Mouse (Mus musculus) retina, embryonic 14.5 days (tissue): Measurements from ENCODE around the gene Anxa2.

Source experiments
- DNase-seq: peaks from one replicate; pipeline ENCODE4 v3.0.0-alpha.2; 2015; ENCODE audit warnings: low spot score

Gene Anxa2

DNA sequence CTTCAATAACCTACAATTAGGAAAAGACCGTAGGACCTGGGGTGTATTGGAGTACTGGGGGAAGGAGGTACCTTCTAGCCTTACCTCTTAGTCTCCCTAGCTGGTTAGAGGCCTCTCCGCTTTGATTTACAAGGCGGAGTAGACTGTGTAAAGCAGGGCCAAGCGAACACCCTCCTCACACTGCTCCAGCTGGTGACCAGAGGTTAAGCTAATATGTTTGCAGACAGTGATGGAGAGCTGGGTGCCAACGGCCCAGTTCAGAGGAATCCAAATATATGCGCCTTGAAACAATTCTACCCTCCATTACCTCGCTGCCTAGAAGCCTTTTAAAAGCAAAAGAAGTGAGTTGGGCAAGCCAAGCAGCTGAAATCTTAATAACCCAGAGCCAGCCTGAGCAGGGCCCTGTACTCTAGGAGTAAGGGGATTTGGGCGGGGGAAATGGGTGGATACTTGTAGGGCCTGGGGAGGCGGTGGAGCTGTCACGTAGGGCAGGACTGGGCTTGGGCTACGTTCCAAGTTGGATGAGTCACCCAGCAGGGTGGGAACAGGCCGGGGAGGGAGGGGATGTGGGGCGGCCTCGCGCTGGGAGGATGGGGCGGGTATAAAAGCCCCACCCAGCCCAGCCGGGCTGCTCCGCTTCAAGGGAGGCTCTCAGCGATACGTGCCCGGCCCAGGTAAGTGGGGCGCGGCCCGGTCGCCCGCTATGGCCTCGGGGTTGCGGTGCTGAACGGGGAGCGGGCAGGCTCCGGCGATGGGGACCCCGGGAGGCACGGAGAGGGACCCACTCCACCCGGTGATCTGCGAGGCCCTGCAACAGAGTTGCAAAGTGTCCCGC is at the start of gene Anxa2:
TSS of gene Anxa2 (plus strand) at position 555 of the 835 bp plus-strand sequence.
- DNase-seq: peak; percentile 41

DNA sequence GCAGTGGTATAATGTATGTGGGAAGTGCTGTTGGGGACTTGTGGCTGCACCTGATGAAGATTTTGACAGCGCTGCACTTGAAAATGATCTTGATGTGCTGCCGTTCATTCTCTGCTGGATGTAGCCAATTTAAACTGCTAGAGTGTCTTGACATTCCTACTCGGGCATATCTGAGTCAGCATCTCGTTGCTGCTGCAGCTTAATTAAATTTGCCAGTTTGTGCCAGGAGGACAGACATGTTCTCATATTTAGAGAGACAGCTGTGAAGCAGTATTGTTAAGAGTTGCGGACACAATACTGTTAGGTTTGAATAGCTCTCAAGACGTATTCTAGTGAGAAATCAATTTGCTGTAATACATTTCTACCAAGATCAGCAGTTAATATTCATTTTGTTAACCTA is 48.7 kb upstream of the Anxa2 start:
- no peak for DNase-seq

DNA sequence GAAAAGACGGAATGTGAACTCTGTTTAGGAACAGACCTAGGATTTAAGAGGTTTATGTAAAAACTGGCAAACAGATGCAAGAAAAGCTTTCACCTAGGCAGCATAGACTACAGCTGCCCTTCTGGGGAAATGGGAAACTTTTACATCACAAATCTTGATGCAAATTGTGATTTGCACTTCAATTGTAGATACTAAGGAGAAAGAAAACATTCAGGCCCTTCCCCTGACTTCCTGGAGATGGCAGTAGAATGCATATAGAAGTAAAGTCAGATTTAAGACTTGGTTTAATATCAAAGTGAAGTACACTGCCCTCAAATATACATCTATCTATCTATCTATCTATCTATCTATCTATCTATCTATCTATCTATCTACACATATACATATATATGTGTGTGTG is 33.9 kb upstream of the Anxa2 start:
- peak; percentile 19 for DNase-seq

DNA sequence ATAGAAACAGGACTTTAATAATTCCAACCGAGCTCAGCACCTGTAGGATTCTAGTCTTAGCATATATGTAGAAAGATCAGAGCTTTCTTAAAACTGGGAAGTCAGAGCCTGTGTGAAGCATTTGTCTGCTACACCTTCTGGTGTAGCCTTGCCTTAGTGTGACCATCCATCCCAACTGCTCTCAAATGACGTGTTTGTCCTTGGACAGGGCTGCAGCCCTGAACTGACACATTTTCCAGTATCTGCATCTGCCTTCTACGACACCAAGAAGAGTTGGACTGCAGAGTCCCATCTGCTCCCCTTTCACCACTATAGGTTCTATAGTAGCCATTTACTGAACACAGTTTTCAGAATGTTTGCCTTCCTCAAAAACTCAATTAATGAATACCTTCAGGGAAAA is 22.9 kb upstream of the Anxa2 start:
- no peak for DNase-seq

DNA sequence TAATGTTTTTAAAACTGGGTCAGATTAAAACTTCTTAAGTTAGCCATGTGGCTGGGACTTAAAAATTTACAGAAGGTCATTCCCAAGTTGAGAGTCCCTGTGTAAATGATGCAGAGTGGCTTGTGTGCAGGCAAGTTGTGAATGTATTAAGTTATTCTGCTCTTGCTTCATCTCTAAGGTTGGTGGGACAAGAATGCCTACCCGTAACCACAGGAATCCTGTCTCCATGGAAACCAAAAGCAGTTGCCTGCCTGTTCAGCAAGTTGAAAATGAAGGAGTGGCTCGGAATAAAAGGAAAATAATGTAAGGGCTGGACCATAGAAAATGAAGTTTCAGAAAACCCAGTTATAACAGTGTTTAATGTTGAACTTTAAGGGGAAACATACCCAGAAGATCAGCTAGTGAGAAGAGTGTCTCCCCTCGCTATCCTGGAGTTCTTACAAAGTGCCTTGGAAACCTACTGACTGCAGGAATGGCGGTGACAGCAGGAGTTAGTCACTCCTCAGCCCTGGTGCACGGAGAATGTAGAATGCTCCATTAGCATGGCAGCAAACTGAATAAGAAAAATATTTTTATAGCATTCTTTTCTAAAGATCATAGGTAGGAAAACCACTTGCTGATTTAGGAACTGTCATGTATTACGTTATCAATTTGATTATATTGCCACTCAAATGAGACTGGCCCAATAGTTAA is 21.4 kb upstream of the Anxa2 start:
- DNase-seq: peak; percentile 21

DNA sequence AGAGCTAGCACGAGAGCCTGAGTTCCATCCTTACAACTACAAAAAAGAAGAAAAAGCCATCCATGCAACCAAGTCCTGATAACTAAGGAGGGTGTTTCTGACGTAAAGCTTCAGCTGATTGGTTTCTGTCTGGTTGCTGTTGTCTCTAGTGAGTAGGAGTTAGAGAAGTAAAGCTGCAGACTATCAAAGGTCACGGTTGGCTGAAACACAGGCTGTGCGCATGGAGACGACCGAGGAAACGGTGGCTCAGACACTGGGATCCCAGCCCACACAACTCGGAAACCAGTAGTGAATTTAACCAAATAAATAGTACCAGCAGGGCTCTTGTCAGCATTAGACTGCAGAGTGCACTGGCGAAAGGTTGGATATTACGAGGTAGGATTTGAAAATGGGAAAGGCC is 18.2 kb upstream of the Anxa2 start:
- DNase-seq: no peak

DNA sequence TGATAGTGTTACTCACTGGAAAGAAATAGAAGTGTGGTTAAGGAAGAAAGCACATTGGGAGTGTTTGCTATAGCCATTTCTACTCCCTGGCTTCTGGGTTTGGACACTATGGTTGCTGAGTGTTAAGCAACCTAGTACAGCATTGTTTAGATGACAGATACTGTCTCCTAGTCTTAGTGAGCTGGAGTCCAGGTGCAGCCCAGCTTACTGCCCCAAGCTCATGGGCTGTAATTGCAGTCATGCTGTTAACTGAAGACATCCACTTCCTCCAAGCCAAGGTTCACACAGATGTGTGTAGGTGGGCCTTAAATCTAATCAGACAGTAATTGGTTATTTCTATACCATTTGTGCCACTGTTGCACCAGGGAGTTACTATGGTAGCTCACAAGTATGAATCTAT is 17.8 kb upstream of the Anxa2 start:
- no peak for DNase-seq

DNA sequence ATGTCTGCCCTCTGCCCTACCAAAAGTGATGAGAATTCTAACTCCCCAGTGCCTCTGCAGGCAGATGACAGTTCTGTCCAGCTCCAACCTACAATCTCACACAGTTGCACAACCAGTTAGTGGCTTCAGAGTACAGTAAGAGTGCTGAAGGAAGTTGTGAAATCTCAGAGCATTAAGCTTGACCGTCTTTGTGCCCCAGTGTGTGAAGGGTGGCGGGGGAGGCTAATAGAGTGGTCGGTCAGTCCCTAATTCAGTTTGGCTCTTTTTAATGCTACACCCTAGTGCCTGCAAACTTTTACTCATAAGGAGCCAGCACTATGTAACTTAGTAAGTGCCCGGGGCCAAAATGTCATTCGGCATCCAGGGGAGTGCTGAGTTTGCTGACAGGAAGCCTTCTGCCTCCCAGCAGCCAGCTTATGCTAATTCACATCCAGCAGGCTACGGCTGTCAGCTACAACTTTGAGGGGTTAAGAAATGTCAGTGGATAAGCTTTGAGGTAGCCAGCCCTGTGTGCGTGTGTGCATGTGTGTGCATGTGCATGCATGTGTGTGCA is 13.5 kb upstream of the Anxa2 start:
- no peak for DNase-seq

DNA sequence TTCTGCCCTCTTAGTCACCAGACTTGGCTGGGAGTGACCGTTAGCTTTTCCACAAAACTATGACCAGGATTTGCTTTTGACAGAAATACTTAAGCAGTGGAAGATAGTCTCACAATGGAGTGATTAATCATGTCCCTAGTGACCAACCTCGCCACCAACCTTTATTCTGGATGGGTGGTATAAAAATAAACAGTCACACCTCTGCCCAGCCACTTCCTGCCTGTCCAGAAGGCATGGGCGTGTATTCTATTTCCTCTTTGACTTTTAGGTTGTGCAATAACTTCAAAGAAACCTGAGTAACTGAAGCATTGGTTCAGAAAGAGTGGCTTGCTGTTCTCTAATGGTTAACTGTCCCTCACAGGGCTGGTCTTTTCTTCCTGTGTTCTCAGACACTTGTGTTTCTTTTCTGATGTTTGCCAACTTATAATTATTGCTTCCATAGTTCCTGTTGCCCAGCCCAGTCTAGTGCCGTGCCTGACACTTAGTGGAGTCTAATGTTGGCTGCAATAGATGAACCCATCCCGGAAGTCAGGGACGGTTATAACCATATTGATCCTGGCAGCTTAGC is 10.9 kb upstream of the Anxa2 start:
- no peak for DNase-seq

DNA sequence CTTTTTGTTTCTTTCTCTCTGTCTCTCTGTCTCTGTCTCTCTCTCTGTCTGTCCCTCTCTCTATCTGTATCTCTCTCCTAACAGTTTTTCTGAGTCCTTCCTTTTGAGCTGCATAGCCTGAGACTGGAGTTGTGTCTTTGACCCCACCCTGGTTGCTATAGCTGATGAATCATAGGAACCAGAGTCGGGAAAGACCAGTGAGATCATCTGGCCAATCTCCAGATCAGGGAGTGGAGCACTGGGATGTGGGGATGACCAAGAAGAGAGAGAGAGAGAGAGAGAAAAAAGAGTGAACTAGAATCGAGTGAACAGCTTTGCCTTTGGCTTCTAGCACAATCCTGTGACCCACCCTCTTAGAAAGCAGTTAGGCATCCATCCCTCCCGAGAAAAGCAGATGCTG is 10.2 kb upstream of the Anxa2 start:
- no peak for DNase-seq

DNA sequence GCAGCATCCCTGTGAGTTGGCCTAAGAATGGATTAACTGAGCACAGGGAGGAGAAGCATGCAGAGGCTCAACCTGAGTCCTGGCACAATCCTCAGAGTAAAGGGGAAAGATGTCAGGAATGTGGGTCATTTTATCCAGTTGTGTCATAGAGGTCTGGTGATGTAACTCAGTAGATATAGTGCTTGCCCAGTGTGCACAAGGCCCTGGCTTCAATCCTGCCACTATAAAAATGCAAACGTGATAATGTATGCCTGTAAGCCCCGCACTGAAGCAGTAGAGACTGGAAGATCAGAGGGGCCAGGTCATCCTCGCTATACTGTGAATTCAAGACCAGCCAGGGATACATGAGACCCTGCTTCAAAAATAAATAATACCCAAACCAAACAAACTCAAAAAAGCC is 4.6 kb upstream of the Anxa2 start:
- DNase-seq: no peak

DNA sequence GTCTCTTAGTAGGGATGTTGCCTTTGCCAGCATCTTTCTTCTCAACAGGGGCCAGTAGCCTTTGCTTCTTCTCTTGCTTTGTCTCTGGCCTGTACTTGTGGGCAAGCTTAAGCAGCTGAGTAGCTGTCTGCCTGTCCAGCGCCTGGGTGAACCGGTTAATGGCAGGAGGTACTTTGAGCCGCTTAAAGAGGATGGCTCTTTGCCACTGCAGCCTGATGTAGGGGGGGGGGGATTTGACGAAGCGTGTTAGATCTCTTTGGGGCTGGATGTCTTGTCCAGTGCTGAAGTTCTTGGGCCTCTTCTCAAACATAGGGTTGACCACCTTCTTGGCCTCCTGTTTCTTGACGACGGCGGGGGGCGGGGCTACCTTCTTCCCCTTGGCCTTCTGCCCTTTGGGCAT is 2.8 kb upstream of the Anxa2 start:
- no peak for DNase-seq

DNA sequence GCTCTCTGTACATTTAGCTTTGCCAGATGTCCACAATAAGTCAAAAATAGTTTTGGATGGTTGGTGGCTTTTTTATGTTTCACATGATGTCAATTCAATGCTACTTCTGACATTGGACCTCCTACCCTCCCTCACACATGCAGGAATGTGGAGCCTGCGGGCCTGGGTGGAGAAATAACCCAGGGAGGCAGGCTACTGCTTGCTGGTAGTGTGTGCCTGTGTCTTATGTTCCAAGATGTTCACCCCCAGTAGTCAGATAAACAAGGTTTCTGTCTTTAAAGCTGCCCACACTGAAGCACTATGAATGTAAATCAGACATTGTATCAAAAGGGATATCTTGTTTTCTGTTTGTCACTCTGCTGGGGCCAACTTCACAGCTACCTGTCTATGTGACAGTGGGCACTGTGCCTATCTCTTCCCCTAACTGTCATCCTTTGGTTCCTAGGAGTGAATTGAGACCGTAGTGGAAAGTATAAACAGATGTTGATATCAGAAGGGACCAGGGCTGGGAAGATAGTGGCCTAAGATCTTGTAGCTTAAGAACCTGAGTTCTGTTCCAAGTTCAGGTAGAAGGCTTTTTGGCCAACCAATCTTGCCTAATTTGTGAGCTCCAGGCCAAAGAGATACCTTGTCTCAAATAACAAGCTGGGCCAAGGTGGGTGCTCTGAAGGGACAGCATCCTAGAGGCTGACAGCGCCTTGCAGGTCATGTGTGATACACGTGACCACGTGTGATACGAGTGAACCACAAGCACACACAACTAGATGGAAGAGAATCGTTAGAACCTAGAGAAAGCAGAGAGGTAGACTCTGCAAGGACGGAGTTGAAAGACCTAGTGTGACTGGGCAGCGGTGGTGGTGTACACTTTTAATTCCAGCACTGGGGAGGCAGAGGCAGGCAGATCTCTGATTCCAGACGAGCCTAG is 1.3 kb upstream of the Anxa2 start:
- DNase-seq: no peak

DNA sequence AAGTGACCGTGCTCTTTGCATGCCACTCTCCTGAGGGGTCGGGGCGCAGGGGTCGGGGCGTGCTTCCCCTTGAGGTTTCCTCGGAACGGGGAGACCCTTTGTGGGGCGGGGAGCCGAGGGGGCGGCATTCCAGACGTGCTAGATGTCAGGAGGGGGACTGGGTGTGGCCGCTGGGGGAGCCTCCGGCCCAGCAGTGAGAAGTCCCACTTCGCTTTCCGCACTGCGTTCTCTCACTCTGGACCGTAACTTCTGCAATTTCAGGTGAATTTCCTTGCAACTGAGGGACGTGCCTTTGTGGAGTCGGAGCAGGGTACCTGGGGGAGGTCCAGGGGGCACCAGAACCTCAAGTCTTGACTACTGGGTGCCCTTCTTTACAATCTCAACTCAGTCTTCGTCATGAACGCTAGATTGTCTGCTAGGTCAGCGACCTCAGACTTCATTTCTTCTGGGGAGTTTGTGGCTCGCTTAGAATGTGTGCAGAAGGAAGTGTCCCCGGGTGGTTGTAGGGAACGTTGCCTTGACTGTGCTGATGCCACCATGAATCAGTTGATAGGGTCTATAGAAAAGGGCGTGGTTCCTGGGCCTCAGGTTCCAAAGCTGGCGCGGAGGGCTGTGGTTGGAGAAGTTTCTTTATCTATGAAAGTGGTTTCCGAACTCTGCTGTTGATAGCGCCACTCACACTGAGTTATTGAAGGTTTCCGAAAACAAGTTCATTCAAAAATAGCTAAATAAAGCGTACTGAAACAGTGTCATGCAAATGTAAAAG is 664 bp downstream of the Anxa2 start:
- no peak for DNase-seq

DNA sequence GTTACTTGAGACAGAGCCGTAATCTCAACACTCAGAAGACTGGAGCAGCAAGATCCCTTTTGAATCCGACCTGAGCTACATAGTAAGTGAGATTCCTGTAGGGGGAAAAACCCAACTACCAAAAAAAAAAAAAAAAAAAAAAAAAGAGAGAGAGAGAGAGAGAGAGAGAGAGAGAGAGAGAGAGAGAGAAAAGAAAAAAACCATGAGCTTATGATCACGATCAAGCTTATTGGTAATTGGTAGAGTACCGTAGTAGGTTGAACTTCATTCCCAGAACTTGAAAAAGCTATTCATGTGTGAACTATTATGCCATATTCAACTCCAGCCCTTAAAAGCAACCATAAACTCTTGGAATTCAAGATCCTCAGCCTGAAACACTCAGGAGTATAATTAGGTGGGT is 1.3 kb downstream of the Anxa2 start:
- no peak for DNase-seq

DNA sequence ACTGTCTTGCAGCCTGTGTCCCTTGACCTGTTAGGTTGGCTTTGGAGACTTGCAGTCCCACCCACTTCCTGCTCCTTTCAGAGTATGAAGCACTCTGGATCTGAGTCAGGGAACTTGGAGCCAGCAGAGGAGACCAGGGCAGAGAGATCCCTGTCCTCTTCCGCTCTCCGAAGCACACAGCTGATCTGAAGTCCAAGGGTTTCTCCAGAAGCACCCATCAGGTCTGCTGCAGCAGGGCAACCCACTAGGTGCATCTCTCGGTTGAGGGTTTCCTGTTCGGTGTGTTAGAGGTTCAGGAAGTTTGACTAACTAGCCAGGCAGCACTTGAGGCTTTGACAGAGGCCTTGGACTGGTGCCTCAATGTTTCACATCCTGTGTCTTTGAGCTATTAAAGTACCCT is 2.0 kb downstream of the Anxa2 start:
- no peak for DNase-seq

DNA sequence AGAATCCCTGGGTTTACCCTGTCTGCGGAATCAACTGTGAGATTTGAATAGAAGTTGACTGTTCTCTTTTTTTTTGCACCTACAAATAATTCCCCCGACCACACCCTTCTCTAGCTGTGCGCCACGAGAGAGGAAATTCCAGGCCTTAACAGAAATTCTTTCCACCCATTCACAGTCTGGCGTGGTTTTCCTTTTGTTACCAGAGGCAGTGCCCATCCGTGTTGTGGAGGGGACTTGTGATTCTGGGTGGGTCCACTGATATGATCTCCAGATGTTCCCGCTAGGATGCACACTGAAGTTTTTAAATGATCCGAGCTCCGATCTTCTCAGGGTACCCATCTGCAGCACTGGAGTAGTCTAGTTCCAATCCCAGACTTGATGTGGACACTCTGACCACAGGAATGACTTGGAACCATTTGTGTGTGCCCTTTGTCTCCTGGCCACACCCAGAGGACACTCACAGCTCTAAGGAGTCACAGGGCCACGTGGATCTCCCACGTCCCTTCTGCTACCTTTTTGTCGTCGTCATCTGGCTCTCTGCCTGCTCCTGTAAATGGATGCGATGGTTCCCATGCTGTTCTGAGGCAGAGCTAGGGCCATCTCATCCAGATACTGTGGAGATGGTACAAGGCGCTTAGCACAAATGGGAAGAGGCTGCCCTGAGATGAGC is 3.1 kb downstream of the Anxa2 start:
- no peak for DNase-seq

DNA sequence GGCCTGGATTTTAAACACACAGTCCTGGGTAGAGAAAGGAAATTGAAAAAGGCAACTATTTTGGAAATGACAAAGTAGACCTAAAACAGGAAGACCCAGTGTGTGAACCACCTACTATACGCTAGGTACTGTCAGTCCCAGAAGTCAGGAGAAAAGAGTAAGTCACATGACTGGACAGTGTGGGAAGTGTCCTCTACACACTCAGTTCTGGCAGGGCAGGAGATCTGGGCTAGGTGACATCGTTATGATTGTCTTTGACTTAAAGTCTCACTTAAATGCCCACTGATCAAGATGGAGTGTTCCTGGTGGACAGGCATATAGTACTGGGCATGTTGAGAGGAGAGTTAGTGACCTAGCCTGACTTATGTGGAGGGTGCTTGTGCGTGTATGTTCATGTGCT is 3.7 kb downstream of the Anxa2 start:
- no peak for DNase-seq

DNA sequence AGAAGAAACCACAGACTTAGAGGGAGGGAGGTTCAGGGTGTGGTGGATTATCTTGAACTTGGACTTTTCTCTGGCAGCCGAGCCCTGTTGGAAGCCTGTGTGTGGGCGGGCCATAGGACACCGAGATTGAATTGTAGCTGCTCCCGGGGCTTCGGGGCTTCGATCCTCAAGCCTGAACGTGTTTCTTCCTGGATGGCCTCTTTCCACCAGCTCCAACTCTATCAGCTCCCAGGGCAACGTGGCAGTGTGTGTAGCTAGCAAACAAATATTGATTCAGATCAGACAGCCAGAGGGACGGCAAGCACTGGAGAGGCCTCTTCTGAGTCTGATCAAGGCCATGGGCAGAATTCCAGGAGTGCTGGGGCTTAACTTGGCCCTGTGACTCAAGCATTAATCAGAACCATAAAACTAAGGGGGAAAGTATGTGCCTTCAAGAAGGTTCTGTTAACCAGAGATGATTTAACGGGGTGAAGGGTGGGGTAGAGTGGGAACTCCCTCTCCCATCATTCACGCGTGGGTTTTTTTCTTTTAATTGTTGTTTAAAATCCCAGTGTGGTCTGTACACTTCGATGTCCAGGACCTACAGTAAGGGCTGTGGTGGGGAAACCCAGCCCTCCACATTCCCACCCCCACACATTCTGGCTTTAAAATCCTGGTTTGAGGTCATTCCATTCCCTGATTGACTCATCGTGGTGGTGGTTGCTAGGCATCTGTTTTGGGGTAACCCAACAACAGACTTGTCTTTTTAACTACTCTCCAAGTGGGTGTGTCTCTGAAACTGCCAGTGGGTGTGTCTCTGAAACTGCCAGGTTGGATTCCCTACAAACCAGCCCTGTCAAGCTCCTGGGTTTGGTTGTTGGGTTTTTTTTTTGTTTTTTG is 4.6 kb downstream of the Anxa2 start:
- no peak for DNase-seq

DNA sequence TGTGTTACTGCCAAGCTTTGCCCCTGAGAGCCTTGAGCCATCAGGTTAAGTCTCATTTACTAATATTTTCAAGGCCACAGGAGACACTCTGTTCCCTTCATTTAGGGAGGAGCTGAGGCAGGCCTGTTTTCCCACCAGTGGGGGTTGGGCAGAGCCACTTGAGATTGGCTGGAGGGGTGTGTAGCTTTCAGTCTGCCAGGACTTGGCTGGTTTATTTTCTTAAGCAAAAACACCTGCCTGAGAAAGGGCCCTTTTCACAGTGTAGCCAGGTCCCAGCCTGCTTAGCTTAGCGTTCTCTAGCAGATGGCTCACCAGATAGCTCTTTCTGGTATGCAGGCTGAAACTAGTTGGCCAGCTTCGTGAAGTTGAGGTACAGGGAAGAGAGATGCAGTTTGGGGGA is 5.6 kb downstream of the Anxa2 start:
- DNase-seq: no peak
